Mouse (Mus musculus): ENCODE results near the gene 2610301B20Rik. TPM values are rescaled to one million over a fixed set of nuclear protein-coding genes. Genes with fewer than 3 reads are reported as not detected.

Gene 2610301B20Rik
- total and polyA plus RNA-seq, 3 experiments: 13.3 to 15.7 TPM; not detected in 1

DNA sequence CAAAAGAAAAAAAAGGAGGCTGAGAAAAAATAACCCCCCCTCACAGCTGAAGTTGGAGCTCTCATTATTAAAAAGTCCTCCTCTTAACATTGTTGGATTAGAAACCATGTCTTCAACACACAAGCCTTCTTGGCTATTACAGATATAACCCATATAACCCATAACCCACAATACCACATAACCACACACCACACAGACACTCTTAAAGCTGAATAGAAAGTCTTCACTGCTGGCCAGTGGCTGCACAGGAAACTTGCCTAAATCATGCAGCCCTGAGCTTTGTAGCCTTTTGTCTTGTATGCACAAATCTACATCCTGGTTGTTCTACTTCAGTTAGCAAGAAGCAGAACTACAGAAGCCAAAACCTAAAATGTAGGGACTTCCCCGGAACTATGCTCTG lies 41.0 kb upstream of the 2610301B20Rik start:
- TF ChIP-seq MEF2A (IDR thresholded peaks at IDR 0.05; ENCODE audit: extremely low read depth, insufficient replicate concordance, low read depth, low read length, poor library complexity, severe bottlenecking) (no peak), UBTF (IDR thresholded peaks at IDR 0.05; ENCODE audit: borderline replicate concordance, insufficient read depth, low read depth, low read length) (no peak), MAZ (IDR thresholded peaks at IDR 0.05; ENCODE audit: low read depth, low read length) (no peak), CHD1 (IDR thresholded peaks at IDR 0.05; ENCODE audit: low read depth, low read length) (no peak), RAD21 (IDR thresholded peaks at IDR 0.05; ENCODE audit: low read depth, low read length) (no peak), ZMIZ1 (IDR thresholded peaks at IDR 0.05; ENCODE audit: low read depth, low read length) (no peak), SMC3 (IDR thresholded peaks at IDR 0.05; ENCODE audit: low read depth, low read length) (no peak), CTCF (IDR thresholded peaks at IDR 0.05 in 2 of 3, conservative IDR thresholded peaks at IDR 0.05 in 1 of 3; ENCODE audit: control insufficient read depth in 1 of 3, insufficient read depth in 1 of 3, low read depth in 2 of 3, low read length in 3 of 3, poor library complexity in 1 of 3, severe bottlenecking in 1 of 3) (no peak), TBP (IDR thresholded peaks at IDR 0.05; ENCODE audit: low read depth, low read length) (no peak), NELFE (IDR thresholded peaks at IDR 0.05; ENCODE audit: low read depth, low read length) (no peak), ZC3H11A (IDR thresholded peaks at IDR 0.05; ENCODE audit: low read depth, low read length) (no peak), TCF12 (IDR thresholded peaks at IDR 0.05; ENCODE audit: low read depth, low read length) (no peak), BHLHE40 (IDR thresholded peaks at IDR 0.05; ENCODE audit: borderline replicate concordance, low read depth, low read length) (no peak), TAL1 (IDR thresholded peaks at IDR 0.05; ENCODE audit: low read length) (no peak), GATA1 (IDR thresholded peaks at IDR 0.05; ENCODE audit: low read depth, low read length) (no peak), POLR2A (IDR thresholded peaks at IDR 0.05; ENCODE audit: control insufficient read depth in 1 of 2, insufficient read depth in 1 of 2, low read depth in 1 of 2, low read length in 2 of 2, poor library complexity in 1 of 2) (no peak), EP300 (IDR thresholded peaks at IDR 0.05; ENCODE audit: low read depth in 1 of 2, low read length in 2 of 2) (no peak), USF1 (IDR thresholded peaks at IDR 0.05; ENCODE audit: low read depth, low read length) (no peak)

DNA sequence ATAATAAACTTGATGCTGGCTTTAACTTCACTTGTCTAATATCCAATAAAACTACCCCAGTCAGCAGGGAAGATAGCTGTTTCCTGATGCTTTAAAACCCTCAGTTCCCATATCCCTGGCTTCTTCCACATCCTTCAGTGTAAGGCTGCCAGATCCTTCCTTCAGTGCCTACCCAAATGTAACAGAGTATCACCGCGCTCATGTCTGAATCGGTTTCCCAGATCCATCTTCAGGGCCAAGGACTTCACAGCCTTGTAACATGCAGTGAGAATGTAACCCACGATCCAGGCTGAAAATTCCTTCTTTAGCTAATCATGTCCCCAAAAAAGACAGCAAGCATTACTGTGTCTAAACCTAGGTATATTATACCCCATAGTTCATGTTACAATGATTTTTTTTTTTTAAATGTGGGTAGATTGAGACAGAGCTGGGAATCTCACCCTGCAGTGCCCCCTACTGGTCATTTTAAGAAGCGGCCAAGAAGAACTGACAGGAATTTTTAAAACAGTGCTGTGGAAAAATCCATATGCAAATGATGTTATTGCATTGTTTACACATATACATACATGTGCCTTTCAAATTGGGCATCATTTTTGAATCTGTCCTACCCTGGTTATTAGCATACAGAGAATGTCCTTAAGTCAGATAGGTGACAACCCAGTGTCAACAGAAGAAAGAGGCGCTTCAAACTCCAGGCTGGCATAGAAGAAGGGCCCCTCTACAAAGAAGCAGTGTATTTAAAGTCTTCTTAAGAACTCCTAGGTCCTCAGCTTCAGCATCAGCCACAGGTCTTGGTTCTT lies 38.8 kb upstream of the 2610301B20Rik start:
- Histone ChIP-seq H3K27ac (ENCODE audit: control insufficient read depth, low read depth, low read length) (no peak overlapping the region), H3K36me3 (ENCODE audit: control insufficient read depth in 1 of 2, insufficient read depth in 2 of 2, low read length in 2 of 2) (no peaks in the 10 kb centered on the region), H3K4me1 (ENCODE audit: control insufficient read depth in 1 of 2, insufficient read depth in 2 of 2, low read length in 2 of 2) (no peaks in the 10 kb centered on the region), H3K27me3 (ENCODE audit: control insufficient read depth in 1 of 2, insufficient read depth in 2 of 2, low read length in 2 of 2) (no peaks in the 10 kb centered on the region; a peak in 2 of 4 replicates), H3K9ac (ENCODE audit: control insufficient read depth, low read depth, low read length, poor library complexity, severe bottlenecking) (no peak overlapping the region), H3K4me3 (ENCODE audit: control insufficient read depth in 1 of 2, insufficient read depth in 1 of 2, low read depth in 2 of 2, low read length in 2 of 2) (no peak overlapping the region), H3K79me2 (ENCODE audit: control insufficient read depth, insufficient read depth, low read length, poor library complexity) (no peaks in the 10 kb centered on the region), H3K9me3 (replicated peaks; ENCODE audit: insufficient read depth, low read length) (no peaks in the 10 kb centered on the region)
- peak; percentile 43 for DNase-seq (ENCODE audit: low read depth, low spot score)
- TF ChIP-seq E2F4 (IDR thresholded peaks at IDR 0.05; ENCODE audit: borderline replicate concordance, low read depth, low read length): no peak
- no peak for TF ChIP-seq POLR2AphosphoS5 (IDR thresholded peaks at IDR 0.05; ENCODE audit: borderline replicate concordance, low read depth, low read length)
- no peak for TF ChIP-seq MAX (IDR thresholded peaks at IDR 0.05; ENCODE audit: low read length)
- TF ChIP-seq MYB (IDR thresholded peaks at IDR 0.05; ENCODE audit: low read depth, low read length): no peak
- peak; percentile 59 to 72 (median 63) for TF ChIP-seq CTCF (IDR thresholded peaks at IDR 0.05 in 2 of 3, conservative IDR thresholded peaks at IDR 0.05 in 1 of 3; ENCODE audit: control insufficient read depth in 1 of 3, insufficient read depth in 1 of 3, low read depth in 2 of 3, low read length in 3 of 3, poor library complexity in 1 of 3, severe bottlenecking in 1 of 3)
- peak; percentile 75 for TF ChIP-seq RAD21 (IDR thresholded peaks at IDR 0.05; ENCODE audit: low read depth, low read length)
- peak; percentile 62 for TF ChIP-seq SMC3 (IDR thresholded peaks at IDR 0.05; ENCODE audit: low read depth, low read length)
- peak; percentile 53 for TF ChIP-seq ZC3H11A (IDR thresholded peaks at IDR 0.05; ENCODE audit: low read depth, low read length)
- no peak for TF ChIP-seq NRF1 (IDR thresholded peaks at IDR 0.05; ENCODE audit: insufficient read depth, low read depth, low read length, poor library complexity, severe bottlenecking)
- TF ChIP-seq ZMIZ1 (IDR thresholded peaks at IDR 0.05; ENCODE audit: low read depth, low read length): no peak
- no peak for TF ChIP-seq SIN3A (IDR thresholded peaks at IDR 0.05; ENCODE audit: low read length)
- no peak for TF ChIP-seq EP300 (IDR thresholded peaks at IDR 0.05; ENCODE audit: low read depth in 1 of 2, low read length in 2 of 2)
- TF ChIP-seq ZNF384 (IDR thresholded peaks at IDR 0.05; ENCODE audit: low read depth, low read length): peak; percentile 82

More for the DNA sequence above, 41.0 kb upstream of the 2610301B20Rik start:
- Histone ChIP-seq H3K4me3 (ENCODE audit: control insufficient read depth in 1 of 2, insufficient read depth in 1 of 2, low read depth in 2 of 2, low read length in 2 of 2) (no peak overlapping the region), H3K36me3 (ENCODE audit: control insufficient read depth in 1 of 2, insufficient read depth in 2 of 2, low read length in 2 of 2) (no peaks in the 10 kb centered on the region), H3K79me2 (ENCODE audit: control insufficient read depth, insufficient read depth, low read length, poor library complexity) (no peaks in the 10 kb centered on the region), H3K9me3 (replicated peaks; ENCODE audit: insufficient read depth, low read length) (no peaks in the 10 kb centered on the region), H3K4me1 (ENCODE audit: control insufficient read depth in 1 of 2, insufficient read depth in 2 of 2, low read length in 2 of 2) (no peaks in the 10 kb centered on the region), H3K27me3 (ENCODE audit: control insufficient read depth in 1 of 2, insufficient read depth in 2 of 2, low read length in 2 of 2) (no peaks in the 10 kb centered on the region; a peak in 2 of 4 replicates), H3K9ac (ENCODE audit: control insufficient read depth, low read depth, low read length, poor library complexity, severe bottlenecking) (no peak overlapping the region), H3K27ac (ENCODE audit: control insufficient read depth, low read depth, low read length) (no peak overlapping the region)
- no peak for DNase-seq (ENCODE audit: low read depth, low spot score)
